Mouse (Mus musculus) testis, postnatal 14 days (tissue): ENCODE data around the gene Spata5.
"Not testable (repeated sequence)": the region's sequence is repeated elsewhere in the genome, so short reads cannot be mapped to it uniquely, and the experiment has no call there.

ENCODE experiments used
- DNase-seq: peaks from one replicate; pipeline ENCODE4 v3.0.0; 2021; ENCODE audit warnings: low spot score

Spata5 gene

GRCm38 (mm10) chr3:37510055-37511032 lies 90.6 kb downstream of the Spata5 start:
- DNase-seq, result no peak

GRCm38 (mm10) chr3:37515485-37515884 lies 95.8 kb downstream of the Spata5 start:
- no peak for DNase-seq

GRCm38 (mm10) chr3:37516379-37516778 lies 96.7 kb downstream of the Spata5 start:
- DNase-seq, result no peak

GRCm38 (mm10) chr3:37518611-37519010 lies 98.9 kb downstream of the Spata5 start:
- DNase-seq, result no peak

GRCm38 (mm10) chr3:37520334-37521023 lies 100.8 kb downstream of the Spata5 start:
- DNase-seq, result no peak

- no peak for DNase-seq
Measured at GRCm38 (mm10) chr3:37532079-37532478, 112.4 kb downstream of the Spata5 start.

GRCm38 (mm10) chr3:37540701-37541100 lies 121.0 kb downstream of the Spata5 start:
- not testable (repeated sequence) for DNase-seq

GRCm38 (mm10) chr3:37546351-37546750 lies 126.7 kb downstream of the Spata5 start:
- DNase-seq, result no peak

GRCm38 (mm10) chr3:37550190-37550589 lies 130.5 kb downstream of the Spata5 start:
- no peak for DNase-seq

GRCm38 (mm10) chr3:37550594-37550993 lies 130.9 kb downstream of the Spata5 start:
- no peak for DNase-seq

GRCm38 (mm10) chr3:37551486-37551885 lies 131.8 kb downstream of the Spata5 start:
- no peak for DNase-seq

GRCm38 (mm10) chr3:37552244-37552643 lies 132.5 kb downstream of the Spata5 start:
- no peak for DNase-seq

GRCm38 (mm10) chr3:37553371-37554033 lies 133.8 kb downstream of the Spata5 start:
- DNase-seq, result no peak

- DNase-seq, result no peak
Measured at GRCm38 (mm10) chr3:37556412-37557113, 136.9 kb downstream of the Spata5 start.

GRCm38 (mm10) chr3:37557741-37558479 lies 138.2 kb downstream of the Spata5 start:
- DNase-seq, result no peak

- no peak for DNase-seq
Measured at GRCm38 (mm10) chr3:37559339-37559738, 139.6 kb downstream of the Spata5 start.

- no peak for DNase-seq
Measured at GRCm38 (mm10) chr3:37561466-37561865, 141.8 kb downstream of the Spata5 start.

GRCm38 (mm10) chr3:37566097-37566496 lies 146.4 kb downstream of the Spata5 start:
- DNase-seq, result no peak

GRCm38 (mm10) chr3:37567505-37567904 lies 147.8 kb downstream of the Spata5 start:
- no peak for DNase-seq

GRCm38 (mm10) chr3:37568780-37569179 lies 149.1 kb downstream of the Spata5 start:
- DNase-seq, result no peak
